Mouse (Mus musculus) mature B cell (primary cell): ENCODE data around the gene Dut.

ENCODE experiments used
- in situ Hi-C: fragments of 300-500 bp; cut with MboI; formaldehyde crosslinking; loops from 2 replicates; pipeline ENCODE4 v1.14.3; 2019

Gene Dut

GRCm38 (mm10) chr2:125303764-125304384, 56.9 kb downstream of the Dut start:
- in situ Hi-C loops: no loop called here

DNA sequence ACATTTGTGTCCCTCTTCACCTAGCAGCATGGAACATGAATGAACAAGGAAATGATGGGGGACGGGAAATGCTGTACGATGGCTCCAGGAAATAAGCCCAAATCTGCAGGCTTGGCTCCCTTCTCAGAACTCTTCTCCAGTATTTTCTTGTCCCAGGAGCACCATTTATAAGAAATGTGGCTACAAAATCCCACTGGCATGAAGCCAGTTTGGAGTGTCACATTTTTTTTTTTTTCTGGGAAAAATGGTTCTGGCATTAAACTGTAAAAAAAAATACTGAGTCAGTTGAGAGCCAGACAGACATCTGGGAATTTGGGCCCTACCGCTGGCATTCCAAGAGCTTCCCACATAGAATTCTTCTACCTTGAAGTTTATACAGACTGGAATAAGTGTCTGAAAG, 57.8 kb downstream of the Dut start:
- in situ Hi-C loops: no loop called here

DNA sequence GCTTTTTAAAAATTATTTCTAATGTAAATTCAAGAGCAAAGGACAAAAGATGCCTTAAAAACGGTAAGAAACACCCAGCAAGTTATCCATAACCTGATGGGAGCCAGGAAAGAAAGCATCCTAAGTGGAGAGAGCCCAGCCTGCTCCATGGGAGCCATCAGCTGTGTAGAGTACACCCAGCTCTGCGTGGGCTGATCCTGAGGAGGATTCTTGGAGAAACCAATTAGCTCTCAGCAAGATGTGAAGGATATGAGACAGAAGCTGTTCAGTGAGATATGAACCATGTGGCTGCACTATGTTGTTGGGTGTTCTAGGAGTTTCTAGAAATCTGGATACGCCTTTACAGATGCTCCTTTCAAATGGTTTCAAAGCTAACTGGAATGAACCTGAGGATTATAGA, 58.7 kb downstream of the Dut start:
- in situ Hi-C loops: no loop called here
